Mouse (Mus musculus): Measurements from ENCODE around the gene Bri3bp.
"Not testable (repeated sequence)": the region's sequence is repeated elsewhere in the genome, so short reads cannot be mapped to it uniquely, and the experiment has no call there.

Bri3bp gene

DNA sequence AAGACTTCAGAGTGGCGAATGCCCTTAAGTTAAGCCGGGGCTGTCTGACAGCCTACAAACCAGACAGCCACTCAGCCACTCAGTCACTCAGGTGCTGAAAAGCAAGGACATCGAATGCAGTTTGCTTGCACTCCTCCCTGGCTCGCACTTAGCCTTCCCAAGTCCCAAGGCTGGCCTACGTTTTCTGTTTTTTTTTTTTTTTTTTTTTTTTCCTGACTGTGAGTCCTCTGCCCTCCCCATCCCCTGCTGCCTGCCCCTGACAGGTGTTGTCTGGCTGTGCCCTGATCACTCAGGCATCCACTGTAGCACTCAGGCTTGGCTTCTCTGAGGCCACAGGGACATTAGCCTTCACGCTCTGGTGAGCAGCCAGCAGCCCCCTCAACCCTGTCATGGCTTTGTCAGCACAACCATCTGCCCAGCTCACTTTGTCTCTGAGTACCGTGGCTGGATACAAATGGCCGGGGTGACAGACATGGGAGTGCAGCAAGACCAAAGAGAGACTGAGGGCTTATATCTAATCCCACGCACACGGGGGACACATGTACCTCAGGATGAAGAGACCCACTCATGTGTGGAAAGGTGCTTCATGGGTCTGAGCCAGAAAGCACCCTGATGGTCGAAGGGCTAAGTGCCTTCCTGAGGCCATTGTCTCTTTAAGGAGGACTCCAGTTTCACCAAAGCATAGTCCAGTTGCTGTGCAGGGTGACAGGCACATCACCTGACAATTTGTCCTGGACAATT is 46.2 kb downstream of the Bri3bp start:
- DNase-seq, result peak; percentile 77 to 85

GRCm38 (mm10) chr5:125488116-125488455 is 46.7 kb downstream of the Bri3bp start:
- DNase-seq, result peak in 1 of 2 experiments; percentile 40

DNA sequence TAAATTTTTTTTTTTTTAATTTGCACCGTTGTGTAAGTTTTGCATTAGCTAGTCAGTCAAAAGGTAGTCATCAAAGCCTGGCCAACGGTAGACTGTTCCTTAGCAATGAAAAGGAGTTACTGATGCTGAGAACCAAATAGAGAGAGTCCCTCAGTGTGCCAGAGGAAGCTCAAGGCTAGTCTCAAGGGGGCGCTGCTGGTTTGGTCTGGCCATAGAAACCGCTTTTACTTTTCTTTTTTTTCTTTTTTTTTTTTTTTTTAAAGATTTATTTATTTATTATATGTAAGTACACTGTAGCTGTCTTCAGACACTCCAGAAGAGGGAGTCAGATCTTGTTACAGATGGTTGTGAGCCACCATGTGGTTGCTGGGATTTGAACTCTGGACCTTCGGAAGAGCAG is 47.6 kb downstream of the Bri3bp start:
- not testable (repeated sequence) for DNase-seq

- DNase-seq, result peak; percentile 77 to 80
Measured at GRCm38 (mm10) chr5:125491107-125491506, 49.7 kb downstream of the Bri3bp start.

GRCm38 (mm10) chr5:125492379-125493092 is 51.2 kb downstream of the Bri3bp start:
- peak in 1 of 2 experiments; percentile 36 for DNase-seq

DNA sequence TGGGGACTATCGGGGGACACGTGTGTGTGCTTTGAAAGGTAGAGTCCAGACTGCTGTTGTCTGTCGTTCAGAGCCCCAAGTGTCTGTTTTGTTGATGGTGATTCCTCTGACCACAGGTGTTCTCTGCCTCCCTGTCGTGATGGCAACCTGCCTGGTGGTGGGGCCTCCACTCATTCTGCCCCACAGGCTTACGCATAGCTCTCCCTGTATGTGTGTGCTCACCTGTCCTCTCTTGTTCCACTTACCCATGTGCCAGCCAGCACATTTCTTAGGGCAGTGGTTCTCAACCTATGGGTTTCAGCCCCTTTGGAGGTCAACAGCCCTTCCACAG is 51.7 kb downstream of the Bri3bp start:
- DNase-seq, result peak in 1 of 2 experiments; percentile 43

DNA sequence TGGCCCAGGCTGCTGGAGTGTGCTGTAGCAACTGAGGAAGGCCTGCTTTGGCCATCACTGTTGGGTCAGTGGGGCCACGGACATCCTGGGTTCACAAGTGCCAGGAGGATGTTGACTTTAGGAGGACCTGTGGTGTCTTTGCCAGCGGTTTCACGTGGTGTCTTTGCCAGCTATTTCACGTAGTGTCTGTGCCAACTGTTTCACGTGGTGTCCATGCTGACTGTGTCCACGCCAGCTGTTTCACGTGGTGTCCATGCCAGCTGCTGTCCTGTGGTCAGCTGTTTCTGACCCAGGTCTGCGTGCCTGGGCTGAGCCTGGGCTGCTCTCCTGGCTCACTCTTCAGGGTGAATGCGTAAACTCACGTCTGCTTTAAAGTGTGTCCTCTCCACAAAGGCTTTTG is 54.3 kb downstream of the Bri3bp start:
- no peak for DNase-seq

- peak; percentile 84 to 90 for DNase-seq
Measured at GRCm38 (mm10) chr5:125497821-125498600, 56.6 kb downstream of the Bri3bp start.

DNA sequence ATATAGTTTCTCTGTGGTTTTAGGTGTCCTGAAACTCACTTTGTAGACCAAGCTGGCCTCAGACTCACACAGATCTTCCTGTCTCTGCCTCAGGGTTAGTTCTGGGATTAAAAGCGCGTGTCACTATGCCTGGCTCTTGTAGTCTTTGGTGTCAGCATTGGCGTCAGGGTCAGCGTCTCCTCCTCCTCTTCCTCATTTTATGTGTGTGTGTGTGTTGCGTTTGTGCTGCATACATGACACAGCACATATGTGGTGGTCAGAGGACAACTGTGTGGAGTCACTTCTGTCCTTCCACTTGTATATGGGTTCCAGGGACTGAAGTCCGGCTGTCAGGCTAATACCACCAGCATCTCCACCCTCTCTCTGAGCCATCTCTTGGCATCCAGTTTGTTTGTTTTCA is 60.1 kb downstream of the Bri3bp start:
- DNase-seq, result no peak

DNA sequence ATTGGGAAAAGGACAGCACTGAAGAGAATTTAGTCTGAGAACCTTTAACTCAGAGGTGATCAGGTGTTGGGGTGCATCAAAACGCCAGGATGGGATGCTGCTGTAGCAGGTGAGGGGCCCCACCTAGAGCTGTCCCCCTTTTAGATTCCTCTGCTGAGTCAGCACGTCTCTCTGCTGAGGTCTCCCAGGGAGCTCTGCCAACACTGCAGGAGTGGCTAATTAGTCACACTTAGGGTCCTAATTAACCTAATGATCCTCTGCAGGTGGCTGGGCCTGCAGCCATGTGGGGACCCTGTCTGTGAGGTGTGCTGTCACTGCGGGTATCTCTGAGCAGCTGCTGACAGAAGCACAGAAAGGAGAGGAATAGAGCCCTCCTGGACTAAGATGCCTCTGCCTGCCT is 60.8 kb downstream of the Bri3bp start:
- no peak for DNase-seq

GRCm38 (mm10) chr5:125503628-125504027 is 62.3 kb downstream of the Bri3bp start:
- DNase-seq, result no peak

- no peak for DNase-seq
Measured at GRCm38 (mm10) chr5:125504692-125505091, 63.3 kb downstream of the Bri3bp start.

- no peak for DNase-seq
Measured at GRCm38 (mm10) chr5:125505968-125506367, 64.6 kb downstream of the Bri3bp start.

- DNase-seq, result peak in 1 of 2 experiments; percentile 38
Measured at GRCm38 (mm10) chr5:125507582-125507981, 66.2 kb downstream of the Bri3bp start.

GRCm38 (mm10) chr5:125508006-125508405 is 66.6 kb downstream of the Bri3bp start:
- no peak for DNase-seq

DNA sequence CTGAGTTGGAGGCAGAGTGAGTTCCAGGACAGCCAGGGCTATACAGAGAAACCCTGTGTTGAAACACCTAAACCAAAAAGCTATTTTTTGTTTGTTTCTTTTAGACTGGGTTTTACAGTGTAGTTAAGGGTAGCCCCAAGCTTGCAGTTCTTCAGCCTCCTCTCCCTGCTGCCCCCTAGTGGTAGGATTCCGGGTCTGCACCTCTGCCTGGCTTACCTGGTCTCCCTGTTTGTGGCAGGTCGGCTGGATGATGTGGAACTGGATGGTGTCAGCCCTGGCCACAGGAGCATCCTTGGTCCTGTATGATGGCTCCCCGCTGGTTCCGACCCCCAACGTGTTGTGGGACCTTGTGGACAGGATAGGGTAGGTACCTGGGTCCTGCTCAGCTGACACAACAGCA is 68.2 kb downstream of the Bri3bp start:
- peak; percentile 65 to 77 for DNase-seq
